Mouse (Mus musculus) T-cell, adult 2 months (primary cell): ENCODE measurements around the gene Zfp606.
A peak's percentile ranks its signal among the peaks of the same experiment; 100 is the strongest.

Experiments
- DNase-seq: peaks from one replicate; pipeline ENCODE4 v3.0.0; 2022; ENCODE audit warnings: low spot score

Zfp606 gene

GRCm38 (mm10) chr7:12478158-12479008, at the start of gene Zfp606:
Gene Zfp606, plus strand, starts transcription at chr7:12478293.
- peak; percentile 76 for DNase-seq

GRCm38 (mm10) chr7:12479009-12479346, 885 bp downstream of the Zfp606 start:
- no peak for DNase-seq

- DNase-seq = no peak
These were observed 1.4 kb downstream of the Zfp606 start for GRCm38 (mm10) chr7:12479525-12479924.

- DNase-seq = no peak
These were observed 5.7 kb downstream of the Zfp606 start for GRCm38 (mm10) chr7:12483771-12484170.

GRCm38 (mm10) chr7:12485956-12486355, 7.9 kb downstream of the Zfp606 start:
- DNase-seq = no peak

GRCm38 (mm10) chr7:12486691-12487090, 8.6 kb downstream of the Zfp606 start:
- no peak for DNase-seq

- DNase-seq = no peak
These were observed 32.8 kb downstream of the Zfp606 start for GRCm38 (mm10) chr7:12510913-12511312.

GRCm38 (mm10) chr7:12512217-12512616, 34.1 kb downstream of the Zfp606 start, which contains the start of gene 2900092C05Rik:
Gene 2900092C05Rik, plus strand, starts transcription at chr7:12512517.
- no peak for DNase-seq
